Mouse (Mus musculus): ENCODE data around the gene Mtfp1. TPM values are rescaled to one million over a fixed set of nuclear protein-coding genes. Genes with fewer than 3 reads are reported as not detected.
"Not testable (repeated sequence)": the region's sequence is repeated elsewhere in the genome, so short reads cannot be mapped to it uniquely, and the experiment has no call there.

Gene Mtfp1
- polyA plus RNA-seq (2012; rRNA removed): 5.7 and 5.9 TPM in 2 replicates

GRCm38 (mm10) chr11:4095171-4096053, at the start of gene Mtfp1:
TSS of gene Mtfp1 (minus strand) at chr11:4095445.
- TF ChIP-seq POLR2A (IDR thresholded peaks at IDR 0.05; ENCODE audit: borderline replicate concordance, extremely low read depth, insufficient read depth, insufficient read length, poor library complexity, severe bottlenecking) (no peak), CTCF (IDR thresholded peaks at IDR 0.05; ENCODE audit: borderline replicate concordance, extremely low read depth, insufficient read depth, insufficient read length) (peak; percentile 8; the same call in 1 of the 2 replicates)
- peak; percentile 84 for DNase-seq (ENCODE audit: low read depth)

DNA sequence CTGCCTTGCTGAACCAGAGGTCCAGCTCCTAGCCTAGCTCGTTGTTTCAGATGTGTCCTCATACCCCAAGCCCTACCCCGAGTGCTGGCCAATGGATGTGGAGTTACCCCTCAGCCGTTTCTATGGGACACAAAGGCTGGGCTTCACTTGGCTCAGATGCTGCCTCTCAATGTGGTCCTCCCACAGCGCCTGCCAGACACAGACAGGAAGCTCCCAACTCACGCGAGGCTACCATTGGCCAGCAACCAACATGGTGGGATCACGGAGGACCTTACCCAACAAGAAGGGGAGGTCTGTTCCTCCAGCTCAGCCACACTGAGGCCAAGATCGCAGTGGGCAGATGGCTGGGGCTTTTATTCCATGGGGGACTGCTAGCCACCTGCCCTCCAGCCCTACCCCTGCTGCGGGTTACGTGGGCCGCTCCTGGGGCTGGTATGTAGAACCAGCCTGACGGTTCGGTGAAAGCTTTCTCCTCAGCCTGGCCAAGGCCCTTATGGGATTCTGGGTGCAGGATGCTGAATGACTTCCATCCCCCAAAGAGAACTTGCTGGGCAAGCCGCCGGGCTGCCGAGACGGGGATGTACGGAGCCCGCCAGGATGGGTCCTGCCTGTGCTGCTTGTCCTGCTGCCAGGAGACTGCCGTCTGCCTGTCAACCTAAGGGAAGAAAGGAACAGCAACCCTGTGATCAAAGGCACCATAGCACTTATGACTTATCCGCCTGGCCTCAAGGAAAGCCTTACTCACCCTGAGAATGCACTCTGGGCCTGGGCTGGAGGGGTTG, 48.2 kb upstream of the Mtfp1 start:
- peak; percentile 12 for DNase-seq (ENCODE audit: low read depth)
- no peak for TF ChIP-seq CTCF (IDR thresholded peaks at IDR 0.05; ENCODE audit: borderline replicate concordance, extremely low read depth, insufficient read depth, insufficient read length)
- TF ChIP-seq POLR2A (IDR thresholded peaks at IDR 0.05; ENCODE audit: borderline replicate concordance, extremely low read depth, insufficient read depth, insufficient read length, poor library complexity, severe bottlenecking): no peak

GRCm38 (mm10) chr11:4142352-4142751, 47.1 kb upstream of the Mtfp1 start:
- TF ChIP-seq POLR2A (IDR thresholded peaks at IDR 0.05; ENCODE audit: borderline replicate concordance, extremely low read depth, insufficient read depth, insufficient read length, poor library complexity, severe bottlenecking) (no peak), CTCF (IDR thresholded peaks at IDR 0.05; ENCODE audit: borderline replicate concordance, extremely low read depth, insufficient read depth, insufficient read length) (no peak)
- DNase-seq (ENCODE audit: low read depth): no peak

DNA sequence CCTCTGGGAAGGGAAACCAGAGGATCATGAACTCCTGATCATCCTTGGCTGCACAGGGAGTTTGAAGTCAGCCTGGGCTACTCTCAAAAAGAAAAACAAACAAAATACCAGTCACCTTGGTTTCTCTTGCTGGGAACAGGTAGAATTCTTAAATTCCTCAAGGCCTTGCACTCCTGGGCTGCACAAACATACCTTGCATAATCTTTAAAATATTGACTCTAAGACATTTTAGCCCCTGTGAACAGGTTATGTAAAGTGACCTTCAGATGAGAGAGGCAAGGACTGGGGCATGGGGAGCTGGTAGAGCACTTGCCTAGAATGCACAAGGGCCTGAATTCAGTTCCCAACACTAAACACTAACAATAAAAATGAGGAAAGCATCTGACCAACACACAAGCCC, 46.3 kb upstream of the Mtfp1 start:
- DNase-seq (ENCODE audit: low read depth): no peak
- no peak for TF ChIP-seq CTCF (IDR thresholded peaks at IDR 0.05; ENCODE audit: borderline replicate concordance, extremely low read depth, insufficient read depth, insufficient read length)
- TF ChIP-seq POLR2A (IDR thresholded peaks at IDR 0.05; ENCODE audit: borderline replicate concordance, extremely low read depth, insufficient read depth, insufficient read length, poor library complexity, severe bottlenecking): no peak

- TF ChIP-seq CTCF (IDR thresholded peaks at IDR 0.05; ENCODE audit: borderline replicate concordance, extremely low read depth, insufficient read depth, insufficient read length) (no peak), POLR2A (IDR thresholded peaks at IDR 0.05; ENCODE audit: borderline replicate concordance, extremely low read depth, insufficient read depth, insufficient read length, poor library complexity, severe bottlenecking) (no peak)
- DNase-seq (ENCODE audit: low read depth): no peak
Observed at GRCm38 (mm10) chr11:4138964-4139363, 43.7 kb upstream of the Mtfp1 start.

GRCm38 (mm10) chr11:4134986-4135935, 40.0 kb upstream of the Mtfp1 start, which contains the start of gene Rnf215:
TSS of gene Rnf215 (plus strand) at chr11:4135202.
- peak; percentile 96 for DNase-seq (ENCODE audit: low read depth)
- TF ChIP-seq POLR2A (IDR thresholded peaks at IDR 0.05; ENCODE audit: borderline replicate concordance, extremely low read depth, insufficient read depth, insufficient read length, poor library complexity, severe bottlenecking) (peak; percentile 86), CTCF (IDR thresholded peaks at IDR 0.05; ENCODE audit: borderline replicate concordance, extremely low read depth, insufficient read depth, insufficient read length) (peak; percentile 81)

DNA sequence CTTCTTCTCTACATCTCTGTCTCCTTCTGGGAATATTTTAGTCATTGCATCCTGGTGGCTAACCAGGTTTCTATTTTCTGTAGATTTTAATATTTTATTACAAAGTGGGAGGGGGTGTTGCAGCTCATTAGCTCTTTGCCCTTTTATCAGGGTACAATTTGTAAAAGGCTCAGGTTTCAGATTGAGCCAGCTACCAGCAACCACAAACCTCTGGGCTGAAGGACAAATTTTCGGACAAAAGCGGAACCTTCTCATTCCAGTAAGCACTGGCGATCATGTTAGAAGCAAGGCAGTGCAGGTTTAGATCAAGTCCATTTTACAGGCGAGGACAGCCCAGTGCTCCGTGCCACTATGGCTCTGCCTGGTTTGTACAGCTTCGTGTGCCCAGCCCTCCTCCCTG, 39.2 kb upstream of the Mtfp1 start:
- no peak for TF ChIP-seq CTCF (IDR thresholded peaks at IDR 0.05; ENCODE audit: borderline replicate concordance, extremely low read depth, insufficient read depth, insufficient read length)
- TF ChIP-seq POLR2A (IDR thresholded peaks at IDR 0.05; ENCODE audit: borderline replicate concordance, extremely low read depth, insufficient read depth, insufficient read length, poor library complexity, severe bottlenecking): no peak
- DNase-seq (ENCODE audit: low read depth): no peak

- no peak for DNase-seq (ENCODE audit: low read depth)
- TF ChIP-seq CTCF (IDR thresholded peaks at IDR 0.05; ENCODE audit: borderline replicate concordance, extremely low read depth, insufficient read depth, insufficient read length) (peak; percentile 48; the same call in 1 of the 2 replicates), POLR2A (IDR thresholded peaks at IDR 0.05; ENCODE audit: borderline replicate concordance, extremely low read depth, insufficient read depth, insufficient read length, poor library complexity, severe bottlenecking) (no peak)
Observed at GRCm38 (mm10) chr11:4133450-4133849, 38.2 kb upstream of the Mtfp1 start.

DNA sequence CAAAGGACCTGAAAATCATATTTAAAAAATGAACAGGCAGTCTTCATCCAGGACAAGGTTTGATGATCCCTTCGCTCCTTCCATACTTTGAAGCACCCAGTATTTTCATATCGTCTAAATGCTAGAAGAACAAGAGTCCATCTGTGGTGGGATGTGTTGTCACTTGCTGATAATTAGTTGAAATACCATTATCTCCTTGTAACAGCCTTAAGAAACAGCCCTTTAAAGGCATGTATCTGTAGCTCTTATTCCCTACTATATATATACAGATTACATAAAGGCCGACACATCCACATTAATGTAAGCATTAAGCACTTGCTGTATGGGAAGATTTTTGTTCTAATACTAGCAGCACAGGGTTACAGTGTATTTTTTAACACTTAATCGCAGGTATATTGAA, 33.2 kb upstream of the Mtfp1 start:
- DNase-seq (ENCODE audit: low read depth): not testable (repeated sequence)

DNA sequence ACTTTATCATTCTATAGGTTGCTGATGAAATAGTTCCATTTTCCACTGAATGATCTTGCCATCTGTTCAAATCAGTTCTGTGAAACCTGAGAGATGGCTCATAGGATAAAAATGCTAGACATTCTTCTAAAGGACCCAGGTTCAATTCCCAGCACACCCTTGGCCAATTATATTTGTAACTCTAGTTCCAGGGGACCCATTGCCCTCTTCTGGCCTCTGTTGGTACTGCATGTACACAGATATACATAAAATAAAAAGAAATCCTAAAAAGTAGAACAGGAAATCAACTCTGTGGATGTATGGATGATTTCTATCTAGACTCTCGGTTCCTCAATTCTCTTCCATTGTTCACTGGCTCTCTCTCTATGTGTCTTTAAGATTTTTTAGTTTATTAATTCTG, 31.8 kb upstream of the Mtfp1 start:
- no peak for DNase-seq (ENCODE audit: low read depth)
- no peak for TF ChIP-seq CTCF (IDR thresholded peaks at IDR 0.05; ENCODE audit: borderline replicate concordance, extremely low read depth, insufficient read depth, insufficient read length)
- TF ChIP-seq POLR2A (IDR thresholded peaks at IDR 0.05; ENCODE audit: borderline replicate concordance, extremely low read depth, insufficient read depth, insufficient read length, poor library complexity, severe bottlenecking): no peak

- no peak for DNase-seq (ENCODE audit: low read depth)
- TF ChIP-seq POLR2A (IDR thresholded peaks at IDR 0.05; ENCODE audit: borderline replicate concordance, extremely low read depth, insufficient read depth, insufficient read length, poor library complexity, severe bottlenecking): no peak
- TF ChIP-seq CTCF (IDR thresholded peaks at IDR 0.05; ENCODE audit: borderline replicate concordance, extremely low read depth, insufficient read depth, insufficient read length): peak; percentile 54; the same call in 1 of the 2 replicates
Observed at GRCm38 (mm10) chr11:4123922-4124321, 28.7 kb upstream of the Mtfp1 start.

All from brain, embryonic 14.5 days (tissue).